In the genomic region with DNA sequence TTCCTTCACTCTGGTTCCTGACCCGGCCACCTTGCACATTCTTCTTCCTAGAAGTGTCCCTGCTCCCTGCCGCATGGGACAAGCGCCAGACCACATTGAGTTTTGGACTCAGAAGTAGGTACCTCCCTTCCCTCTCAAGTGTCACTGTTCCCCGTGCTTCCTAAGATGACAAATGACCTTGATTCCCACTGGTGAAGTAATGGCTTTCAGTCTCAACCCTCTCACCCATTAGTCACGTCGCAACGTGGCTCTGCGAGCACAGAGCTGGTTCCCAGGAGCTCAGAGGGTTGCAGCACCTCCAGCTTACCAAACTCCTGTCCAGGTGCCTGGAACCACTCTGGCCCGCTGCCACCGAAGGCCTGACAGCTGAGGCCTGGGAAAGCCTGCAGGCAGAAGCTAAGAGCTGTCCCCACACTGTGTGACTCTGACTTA, we compare ENCODE assay signal across 11 mouse cellular contexts. TPM values are rescaled to one million over a fixed set of nuclear protein-coding genes. Genes with fewer than 3 reads are reported as not detected.
DNase-seq lines count a peak whose midpoint lies in the region; ATAC-seq lines count a peak whose summit lies in the region.
"Had no signal": no experiment of that assay in that cellular context is flagged by ENCODE, and none has a peak within 500 bp of the region (broad histone marks: within the 10 kb centered on the region; RNA-seq: fewer than 3 reads in every experiment).

No protein-coding gene starts in this region.

- H3K9ac ChIP-seq in heart, embryonic 12.5 days, result 0 out of 2 replicates have a peak overlapping the region, but pooled peaks have one; percentile 9
- H3K9ac ChIP-seq in limb, embryonic 12.5 days (replicated peaks), result no peak overlapping the region
- H3K9ac ChIP-seq in forebrain, embryonic 14.5 days (ENCODE audit: low read length), result no peak overlapping the region

- H3K4me3 ChIP-seq in heart, embryonic 12.5 days, result no peak overlapping the region
- H3K4me3 ChIP-seq in limb, embryonic 12.5 days (replicated peaks), result no peak overlapping the region
- H3K4me3 ChIP-seq in forebrain, embryonic 14.5 days (ENCODE audit: low read depth, low read length), result no peak overlapping the region
- H3K4me3 ChIP-seq: layer of hippocampus, adult 2 months had no signal

- no peak overlapping the region; the same call in 1 of the 2 replicates for H3K27ac ChIP-seq in heart, embryonic 12.5 days (ENCODE audit: poor library complexity, severe bottlenecking)
- peak overlapping the region; percentile 59; the same call in 1 of the 2 replicates for H3K27ac ChIP-seq in limb, embryonic 12.5 days
- H3K27ac ChIP-seq in forebrain, embryonic 14.5 days (ENCODE audit: low read depth, low read length), result no peak overlapping the region
- H3K27ac ChIP-seq: layer of hippocampus, adult 2 months had no signal

- peaks cover 30% of the 10 kb centered on the region for H3K4me1 ChIP-seq in heart, embryonic 12.5 days (replicated peaks)
- H3K4me1 ChIP-seq in limb, embryonic 12.5 days (replicated peaks), result peaks cover 25% of the 10 kb centered on the region
- peaks cover 6% of the 10 kb centered on the region for H3K4me1 ChIP-seq in forebrain, embryonic 14.5 days (ENCODE audit: control insufficient read depth, insufficient read depth, low read length)

- whole genome bisulfite sequencing in heart, embryonic 12.5 days, result 67% methylated on average over 10 of the region's 10 CpGs
- 58% methylated on average over 10 of the region's 10 CpGs for WGBS in limb, embryonic 12.5 days
- 82% methylated on average over 10 of the region's 10 CpGs for whole genome bisulfite sequencing in forebrain, embryonic 14.5 days

- H3K9me3 ChIP-seq in heart, embryonic 12.5 days (replicated peaks), result no peaks in the 10 kb centered on the region; the same call in 1 of the 2 replicates
- no peaks in the 10 kb centered on the region for H3K9me3 ChIP-seq in limb, embryonic 12.5 days
- H3K9me3 ChIP-seq in forebrain, embryonic 14.5 days (replicated peaks; ENCODE audit: control insufficient read depth, low read length), result no peaks in the 10 kb centered on the region

- H3K4me2 ChIP-seq in heart, embryonic 12.5 days, result no peak overlapping the region
- H3K4me2 ChIP-seq in limb, embryonic 12.5 days, result 0 out of 2 replicates have a peak overlapping the region, but pooled peaks have one; percentile 8
- H3K4me2 ChIP-seq in forebrain, embryonic 14.5 days (ENCODE audit: low read length), result no peak overlapping the region

- peak; percentile 19 for DNase-seq in right cerebral cortex, postnatal 4 days
- no peak for DNase-seq in right cerebral cortex, postnatal 10 days (ENCODE audit: low spot score in 2 of 2)
- no peak for DNase-seq in natural killer cell, adult 2 months (ENCODE audit: low spot score in 2 of 2)
- no peak for DNase-seq in layer of hippocampus, adult 9-11 months
- DNase-seq in forebrain, embryonic 14.5 days (ENCODE audit: low spot score), result no peak
- DNase-seq: midbrain, embryonic 14.5 days; right cerebral cortex, postnatal 25 days had no signal

- H3K27me3 ChIP-seq in heart, embryonic 12.5 days (replicated peaks), result no peaks in the 10 kb centered on the region
- H3K27me3 ChIP-seq in limb, embryonic 12.5 days, result peaks cover 5% of the 10 kb centered on the region; the same call in 1 of the 2 replicates
- no peaks in the 10 kb centered on the region for H3K27me3 ChIP-seq in forebrain, embryonic 14.5 days (replicated peaks; ENCODE audit: control insufficient read depth, insufficient read depth, low read length)

- no peaks in the 10 kb centered on the region for H3K36me3 ChIP-seq in heart, embryonic 12.5 days
- H3K36me3 ChIP-seq in limb, embryonic 12.5 days, result no peaks in the 10 kb centered on the region
- no peaks in the 10 kb centered on the region for H3K36me3 ChIP-seq in forebrain, embryonic 14.5 days (ENCODE audit: control insufficient read depth, insufficient read depth, low read length)

- ATAC-seq in heart, embryonic 12.5 days (ENCODE audit: insufficient number of reproducible peaks, low FRiP score), result no peak
- ATAC-seq in limb, embryonic 12.5 days (ENCODE audit: insufficient number of reproducible peaks, insufficient read depth, low FRiP score, low TSS enrichment, low read depth), result no peak
- ATAC-seq in forebrain, embryonic 14.5 days, result no peak
- ATAC-seq: forebrain, embryonic 16.5 days had no signal

RNA-seq across cellular contexts. Expression of a gene that starts 36.3 kb away (rescaled TPM):
- 211 TPM in 2 replicates for polyA plus RNA-seq in heart, embryonic 12.5 days (2016; fragmentation: Nextera tagmentation; extraction: Ambion mirVana)
- 217 and 222 TPM in 2 replicates for polyA plus RNA-seq in limb, embryonic 12.5 days (2016; fragmentation: Nextera tagmentation; extraction: Ambion mirVana)
- 218 and 229 TPM in 2 replicates for polyA plus RNA-seq in forebrain, embryonic 14.5 days (2014; fragmentation: Nextera tagmentation; extraction: Ambion mirVana)
